In the genomic region with DNA sequence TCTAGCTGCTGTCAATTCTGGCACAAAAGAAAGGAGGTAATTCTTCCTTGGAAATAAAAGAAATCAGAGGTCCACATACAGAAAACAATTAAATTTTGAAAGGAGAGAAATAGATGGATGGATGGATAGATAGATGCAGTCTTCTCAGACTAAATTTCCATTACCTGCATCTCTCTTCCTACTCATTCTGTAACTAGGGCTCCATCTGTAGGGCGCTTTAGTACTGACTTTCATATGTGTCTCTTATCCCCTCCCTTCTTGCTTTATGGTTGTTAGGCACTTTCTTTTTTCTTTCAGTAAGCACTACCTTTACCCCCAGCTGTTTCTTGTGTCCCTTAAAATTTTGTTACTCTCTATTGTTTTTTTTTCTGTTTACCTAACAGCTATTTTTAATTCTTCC, we compare ENCODE assay signal across 16 mouse cellular contexts.
A peak's percentile ranks its signal among the peaks of the same experiment; 100 is the strongest.
DNase-seq lines count a peak whose midpoint lies in the region; ATAC-seq and TF ChIP-seq lines count a peak whose summit lies in the region.
"Had no signal": no experiment of that assay in that cellular context is flagged by ENCODE, and none has a peak within 500 bp of the region (broad histone marks: within the 10 kb centered on the region; RNA-seq: fewer than 3 reads in every experiment).

No protein-coding gene starts in this region.

- H3K4me1 ChIP-seq in heart, postnatal 0 days (ENCODE audit: control insufficient read depth, insufficient read depth): no peaks in the 10 kb centered on the region
- H3K4me1 ChIP-seq in neural tube, embryonic 15.5 days: no peaks in the 10 kb centered on the region
- H3K4me1 ChIP-seq: embryonic facial prominence, embryonic 12.5 days; limb, embryonic 10.5 days; midbrain, embryonic 10.5 days had no signal

- ATAC-seq in heart, postnatal 0 days (ENCODE audit: insufficient read depth, low read depth): no peak
- no peak for ATAC-seq in neural tube, embryonic 15.5 days (ENCODE audit: low FRiP score)
- ATAC-seq: intestine, embryonic 16.5 days had no signal

- intact Hi-C loops in left cerebral cortex, postnatal 4 days (cut with DNase I): loop anchor here (5.0 to 10.0 kb wide), 2 partner anchors 1126 to 1154 kb away; no protein-coding TSS in a partner anchor
- intact Hi-C loops in left cerebral cortex, postnatal 36 days (cut with DNase I): loop anchor here (10.0 kb wide), 2 partner anchors 1126 to 1156 kb away; no protein-coding TSS in a partner anchor

- 25% methylated on average over 1 of the region's 1 CpGs for WGBS in heart, postnatal 0 days
- 19% methylated on average over 1 of the region's 1 CpGs for WGBS in neural tube, embryonic 15.5 days

- no peak overlapping the region for H3K4me2 ChIP-seq in heart, postnatal 0 days (ENCODE audit: low read depth, low read length)
- no peak overlapping the region for H3K4me2 ChIP-seq in neural tube, embryonic 15.5 days
- H3K4me2 ChIP-seq: embryonic facial prominence, embryonic 12.5 days had no signal

- DNase-seq in heart, postnatal 0 days (ENCODE audit: low spot score): no peak
- DNase-seq in heart, adult 9 months (ENCODE audit: low spot score in 2 of 2): no peak
- DNase-seq in left cerebral cortex, postnatal 4 days: peak; percentile 1
- no peak for DNase-seq in left cerebral cortex, postnatal 36 days (ENCODE audit: low spot score in 2 of 2)
- DNase-seq in MEL-GATA-1-ER (ENCODE audit: extremely low read depth, low read depth): peak; percentile 5
- peak; percentile 5 for DNase-seq in embryo, embryonic 10.5 days (ENCODE audit: low spot score)
- DNase-seq: adrenal gland, postnatal 36 days; kidney, postnatal 4 days; lung, postnatal 10 days; thymus, postnatal 25 days had no signal

- H3K9me3 ChIP-seq in heart, postnatal 0 days (replicated peaks; ENCODE audit: control insufficient read depth, low read length): no peaks in the 10 kb centered on the region
- H3K9me3 ChIP-seq in neural tube, embryonic 15.5 days (replicated peaks): no peaks in the 10 kb centered on the region
- H3K9me3 ChIP-seq: embryonic facial prominence, embryonic 12.5 days; limb, embryonic 10.5 days; midbrain, embryonic 10.5 days had no signal

- no peaks in the 10 kb centered on the region for H3K27me3 ChIP-seq in heart, postnatal 0 days (ENCODE audit: control insufficient read depth, insufficient read depth, low read length)
- H3K27me3 ChIP-seq in neural tube, embryonic 15.5 days (replicated peaks): no peaks in the 10 kb centered on the region
- H3K27me3 ChIP-seq: embryonic facial prominence, embryonic 12.5 days had no signal

- H3K27ac ChIP-seq in heart, postnatal 0 days (ENCODE audit: low read depth): no peak overlapping the region
- H3K27ac ChIP-seq in neural tube, embryonic 15.5 days (replicated peaks): no peak overlapping the region
- H3K27ac ChIP-seq: embryonic facial prominence, embryonic 12.5 days; limb, embryonic 10.5 days; liver, embryonic 14.5 days; midbrain, embryonic 10.5 days had no signal

- no peak for TF ChIP-seq EP300 in heart, postnatal 0 days (IDR thresholded peaks at IDR 0.05; ENCODE audit: low read depth)

- TF ChIP-seq CTCF in heart, postnatal 0 days (IDR thresholded peaks at IDR 0.05; ENCODE audit: low read depth): peak; percentile 10; the same call in 1 of the 2 replicates

- no peak overlapping the region for H3K9ac ChIP-seq in heart, postnatal 0 days (replicated peaks; ENCODE audit: low read depth, low read length)
- H3K9ac ChIP-seq in neural tube, embryonic 15.5 days (replicated peaks): no peak overlapping the region
- H3K9ac ChIP-seq: embryonic facial prominence, embryonic 12.5 days; liver, embryonic 14.5 days had no signal

- no peak overlapping the region for H3K4me3 ChIP-seq in heart, postnatal 0 days (ENCODE audit: low read depth, low read length)
- no peak overlapping the region for H3K4me3 ChIP-seq in neural tube, embryonic 15.5 days (replicated peaks)
- H3K4me3 ChIP-seq: embryonic facial prominence, embryonic 12.5 days; limb, embryonic 10.5 days; midbrain, embryonic 10.5 days had no signal

- no peaks in the 10 kb centered on the region for H3K36me3 ChIP-seq in heart, postnatal 0 days (replicated peaks; ENCODE audit: control insufficient read depth, insufficient read depth, low read length)
- no peaks in the 10 kb centered on the region for H3K36me3 ChIP-seq in neural tube, embryonic 15.5 days
- H3K36me3 ChIP-seq: embryonic facial prominence, embryonic 12.5 days; limb, embryonic 10.5 days; midbrain, embryonic 10.5 days had no signal

Comparison
In these comparisons a context has a peak if more than half of its experiments do, and no peak if none do; other contexts are left out.
1. DNase-seq: peak in left cerebral cortex, postnatal 4 days (single experiment), MEL-GATA-1-ER (single experiment) and embryo, embryonic 10.5 days (single experiment); none in heart, postnatal 0 days (single experiment), heart, adult 9 months (0 of 2) and left cerebral cortex, postnatal 36 days (0 of 2).